Mouse (Mus musculus) gastrocnemius, adult 18-20 months (tissue): ENCODE measurements around the gene Skp1a. TPM values are rescaled to one million over a fixed set of nuclear protein-coding genes. Genes with fewer than 3 reads are reported as not detected.

ENCODE experiments used
- total RNA-seq, 2 experiments: library from RNA; stranded (reverse); gene quantifications; 2 replicates each; pipeline ENCODE4 v1.2.3; 2021

Gene Skp1a
- total RNA-seq, 2 experiments from 2014 or later: 289 to 291 TPM

Other genes with a start within 250 kb of the Skp1a start
- 100 to 1,000 TPM; 574 to 604 TPM for gene Ube2b, start 231.2 kb upstream of the Skp1a start, total RNA-seq
- 1 to 10 TPM; 3.0 to 4.6 TPM for gene Cdkl3, start 227.8 kb upstream of the Skp1a start, total RNA-seq
- 10 to 100 TPM; 38.8 to 50.3 TPM for gene Ppp2ca, start 133.3 kb upstream of the Skp1a start, total RNA-seq
- gene Olfr1373, start 86.5 kb upstream of the Skp1a start, total RNA-seq: not detected
- gene Olfr1371, start 18.0 kb upstream of the Skp1a start, total RNA-seq: not detected
- under 1 TPM; 0.23 to 0.50 TPM for gene Tcf7, start 51.0 kb downstream of the Skp1a start, total RNA-seq
- 1,000 to 10,000 TPM; 1,411 to 1,472 TPM for gene Vdac1, start 128.9 kb downstream of the Skp1a start, total RNA-seq
- 10 to 100 TPM; 41.5 to 45.8 TPM for gene 9530068E07Rik, start 164.4 kb downstream of the Skp1a start, total RNA-seq